11 mouse cellular contexts compared by ENCODE assay signal in genomic region chr13:104630808-104631207, GRCm38 (mm10).
DNase-seq lines count a peak whose midpoint lies in the region; ATAC-seq and TF ChIP-seq lines count a peak whose summit lies in the region.
"Had no signal": no experiment of that assay in that cellular context is flagged by ENCODE, and none has a peak within 500 bp of the region (broad histone marks: within the 10 kb centered on the region; RNA-seq: fewer than 3 reads in every experiment).

No protein-coding gene starts in this region.

- H3K27me3 ChIP-seq in heart, embryonic 10.5 days (ENCODE audit: insufficient read depth, poor library complexity, severe bottlenecking): no peaks in the 10 kb centered on the region
- H3K27me3 ChIP-seq in liver, postnatal 0 days (ENCODE audit: insufficient read depth, low read length): no peaks in the 10 kb centered on the region
- H3K27me3 ChIP-seq in liver, embryonic 11.5 days (replicated peaks; ENCODE audit: control insufficient read depth, insufficient read depth, low read length): no peaks in the 10 kb centered on the region
- H3K27me3 ChIP-seq: neural tube, embryonic 12.5 days had no signal

- H3K9ac ChIP-seq in liver, postnatal 0 days (replicated peaks): no peak overlapping the region
- no peak overlapping the region for H3K9ac ChIP-seq in liver, embryonic 11.5 days (ENCODE audit: low read depth, low read length)
- H3K9ac ChIP-seq: neural tube, embryonic 12.5 days had no signal

- TF ChIP-seq EP300 in liver, postnatal 0 days (IDR thresholded peaks at IDR 0.05; ENCODE audit: low read depth): no peak

- H3K36me3 ChIP-seq in heart, embryonic 10.5 days: no peaks in the 10 kb centered on the region
- 0 out of 2 replicates have a peak, but pooled peaks cover 3% of the 10 kb centered on the region for H3K36me3 ChIP-seq in liver, postnatal 0 days (replicated peaks; ENCODE audit: insufficient read depth, low read length)
- no peaks in the 10 kb centered on the region for H3K36me3 ChIP-seq in liver, embryonic 11.5 days (ENCODE audit: control insufficient read depth, insufficient read depth, low read length)

- DNase-seq in heart, embryonic 10.5 days (ENCODE audit: low spot score): no peak
- DNase-seq in heart, adult 9 months (ENCODE audit: low spot score in 2 of 2): no peak
- DNase-seq in liver, postnatal 0 days: peak; percentile 53
- DNase-seq in liver, embryonic 11.5 days (ENCODE audit: low spot score): no peak
- no peak for DNase-seq in spleen, postnatal 36 days (ENCODE audit: low spot score in 2 of 2)
- DNase-seq in right cerebral cortex, adult 18-20 months: no peak
- DNase-seq: thymus, postnatal 25 days had no signal

- H3K4me3 ChIP-seq in heart, embryonic 10.5 days: no peak overlapping the region
- H3K4me3 ChIP-seq in liver, postnatal 0 days (ENCODE audit: low read depth, low read length): no peak overlapping the region
- no peak overlapping the region for H3K4me3 ChIP-seq in liver, embryonic 11.5 days (ENCODE audit: low read depth, low read length)
- H3K4me3 ChIP-seq: midbrain, embryonic 10.5 days; neural tube, embryonic 12.5 days had no signal

- 89% methylated on average over 5 of the region's 5 CpGs for WGBS in heart, embryonic 10.5 days
- WGBS in liver, postnatal 0 days (ENCODE audit: insufficient replicate concordance): 60% methylated on average over 5 of the region's 5 CpGs
- WGBS in liver, embryonic 11.5 days: 91% methylated on average over 5 of the region's 5 CpGs

- no peak for TF ChIP-seq CTCF in liver, postnatal 0 days (IDR thresholded peaks at IDR 0.05; ENCODE audit: low read depth)

- H3K9me3 ChIP-seq in heart, embryonic 10.5 days: no peaks in the 10 kb centered on the region
- no peaks in the 10 kb centered on the region for H3K9me3 ChIP-seq in liver, postnatal 0 days (ENCODE audit: low read length)
- no peaks in the 10 kb centered on the region for H3K9me3 ChIP-seq in liver, embryonic 11.5 days (ENCODE audit: control insufficient read depth, low read length)
- H3K9me3 ChIP-seq: midbrain, embryonic 10.5 days; neural tube, embryonic 12.5 days had no signal

- no peak overlapping the region for H3K4me2 ChIP-seq in liver, postnatal 0 days (ENCODE audit: low read depth, low read length)
- H3K4me2 ChIP-seq in liver, embryonic 11.5 days: no peak overlapping the region
- H3K4me2 ChIP-seq: neural tube, embryonic 12.5 days had no signal

- H3K4me1 ChIP-seq in heart, embryonic 10.5 days: peaks cover 57% of the 10 kb centered on the region
- H3K4me1 ChIP-seq in liver, postnatal 0 days (ENCODE audit: insufficient read depth): no peaks in the 10 kb centered on the region
- H3K4me1 ChIP-seq in liver, embryonic 11.5 days (replicated peaks; ENCODE audit: control insufficient read depth, insufficient read depth, low read length): peaks cover 7% of the 10 kb centered on the region
- H3K4me1 ChIP-seq: neural tube, embryonic 12.5 days had no signal

- ATAC-seq in liver, postnatal 0 days: 0 out of 2 replicates have a peak, but pooled peaks have one; percentile 33
- no peak for ATAC-seq in liver, embryonic 11.5 days (replicated peaks; ENCODE audit: low FRiP score)
- 0 out of 2 replicates have a peak, but pooled peaks have one; percentile 52 for ATAC-seq in common myeloid progenitor, adult 5-6 weeks (replicated peaks; ENCODE audit: low read depth, poor library complexity, severe bottlenecking)
- peak; percentile 61 for ATAC-seq in megakaryocyte progenitor cell, adult 5-6 weeks (replicated peaks; ENCODE audit: poor library complexity)

- peak overlapping the region; percentile 69 for H3K27ac ChIP-seq in heart, embryonic 10.5 days
- H3K27ac ChIP-seq in liver, postnatal 0 days (ENCODE audit: low read depth): no peak overlapping the region
- no peak overlapping the region for H3K27ac ChIP-seq in liver, embryonic 11.5 days (ENCODE audit: low read depth, low read length)
- H3K27ac ChIP-seq: midbrain, embryonic 10.5 days; neural tube, embryonic 12.5 days had no signal
